Mouse (Mus musculus) liver, embryonic 16.5 days (tissue): ENCODE data around the gene Emilin2. TPM values are rescaled to one million over a fixed set of nuclear protein-coding genes. Genes with fewer than 3 reads are reported as not detected.

Experiments
- polyA plus RNA-seq: library from polyadenylated mRNA; unstranded; fragments of >200 nt; fragmentation: Nextera tagmentation; extraction: Ambion mirVana; gene quantifications from 2 replicates; pipeline ENCODE4 v1.2.1, GENCODE M21; 2015

Gene Emilin2
- polyA plus RNA-seq, 1 experiment from 2014 or later = 20.0 TPM

Other genes with a start within 250 kb of the Emilin2 start
- gene Lpin2, start 129.4 kb downstream of the Emilin2 start, polyA plus RNA-seq = 46.8 and 51.5 TPM in 2 replicates
- gene Gm4707, start 147.9 kb upstream of the Emilin2 start, polyA plus RNA-seq = 1.1 and 1.3 TPM in 2 replicates
- 24.6 and 25.5 TPM in 2 replicates for gene Smchd1, start 163.4 kb upstream of the Emilin2 start, polyA plus RNA-seq
- 30.2 and 32.5 TPM in 2 replicates for gene Ndc80, start 214.9 kb upstream of the Emilin2 start, polyA plus RNA-seq
- gene Spdya, start 240.1 kb upstream of the Emilin2 start, polyA plus RNA-seq = 0.15 and 0.19 TPM in 2 replicates